32 mouse cellular contexts compared by ENCODE assay signal in genomic region chr16:27530634-27531033, GRCm38 (mm10).
"Had no signal": no experiment of that assay in that cellular context is flagged by ENCODE, and none has a peak within 500 bp of the region (broad histone marks: within the 10 kb centered on the region; RNA-seq: fewer than 3 reads in every experiment).

No protein-coding gene starts in this region.

- H3K27me3 ChIP-seq: limb, embryonic 12.5 days; limb, embryonic 13.5 days; limb, embryonic 15.5 days; liver, embryonic 12.5 days; liver, embryonic 13.5 days; liver, embryonic 15.5 days; lung, embryonic 15.5 days; megakaryocyte, embryonic 14.5 days; midbrain, embryonic 12.5 days; midbrain, embryonic 13.5 days; midbrain, embryonic 15.5 days; neural tube, embryonic 12.5 days had no signal

- DNase-seq: left cerebral cortex, postnatal 4 days; liver; liver, embryonic 13.5 days; liver, postnatal 0 days; lung, adult 18-20 months; lung, adult 2 months; lung, embryonic 14.5 days; lung, postnatal 10 days; lung, postnatal 14 days; lung, postnatal 36 days; lung, postnatal 4 days; midbrain, embryonic 14.5 days had no signal

- H3K4me1 ChIP-seq: limb, embryonic 10.5 days; limb, embryonic 12.5 days; limb, embryonic 13.5 days; limb, embryonic 15.5 days; liver, embryonic 12.5 days; liver, embryonic 13.5 days; liver, embryonic 15.5 days; lung, embryonic 15.5 days; megakaryocyte, embryonic 14.5 days; midbrain, embryonic 10.5 days; midbrain, embryonic 12.5 days; midbrain, embryonic 13.5 days; midbrain, embryonic 15.5 days; neural tube, embryonic 12.5 days had no signal

- H3K4me2 ChIP-seq: limb, embryonic 12.5 days; limb, embryonic 13.5 days; limb, embryonic 15.5 days; liver, embryonic 11.5 days; liver, embryonic 12.5 days; liver, embryonic 13.5 days; liver, embryonic 15.5 days; lung, embryonic 14.5 days; lung, embryonic 15.5 days; midbrain, embryonic 11.5 days; midbrain, embryonic 12.5 days; midbrain, embryonic 13.5 days; midbrain, embryonic 15.5 days; neural tube, embryonic 12.5 days had no signal

- H3K9me3 ChIP-seq: limb, embryonic 10.5 days; limb, embryonic 12.5 days; limb, embryonic 13.5 days; limb, embryonic 15.5 days; liver, embryonic 12.5 days; liver, embryonic 13.5 days; liver, embryonic 15.5 days; lung, embryonic 15.5 days; midbrain, embryonic 10.5 days; midbrain, embryonic 12.5 days; midbrain, embryonic 13.5 days; midbrain, embryonic 15.5 days; neural tube, embryonic 12.5 days had no signal

- H3K4me3 ChIP-seq: limb, embryonic 10.5 days; limb, embryonic 12.5 days; limb, embryonic 13.5 days; limb, embryonic 15.5 days; liver, embryonic 12.5 days; liver, embryonic 13.5 days; liver, embryonic 15.5 days; lung, embryonic 15.5 days; megakaryocyte, embryonic 14.5 days; midbrain, embryonic 10.5 days; midbrain, embryonic 12.5 days; midbrain, embryonic 13.5 days; midbrain, embryonic 15.5 days; myocyte; neural tube, embryonic 12.5 days had no signal

- ATAC-seq: liver, embryonic 12.5 days; liver, postnatal 0 days; lung, postnatal 0 days; midbrain, embryonic 13.5 days; midbrain, embryonic 15.5 days; midbrain, embryonic 16.5 days had no signal

- H3K9ac ChIP-seq: limb, embryonic 12.5 days; limb, embryonic 13.5 days; limb, embryonic 15.5 days; liver, embryonic 12.5 days; liver, embryonic 13.5 days; liver, embryonic 14.5 days; liver, embryonic 15.5 days; liver, postnatal 0 days; lung, embryonic 14.5 days; lung, embryonic 15.5 days; midbrain, embryonic 12.5 days; midbrain, embryonic 13.5 days; midbrain, embryonic 15.5 days; neural tube, embryonic 12.5 days had no signal

- H3K27ac ChIP-seq: limb, embryonic 10.5 days; limb, embryonic 12.5 days; limb, embryonic 13.5 days; limb, embryonic 15.5 days; liver, embryonic 12.5 days; liver, embryonic 13.5 days; liver, embryonic 14.5 days; liver, embryonic 15.5 days; lung, embryonic 15.5 days; macrophage; midbrain, embryonic 10.5 days; midbrain, embryonic 12.5 days; midbrain, embryonic 13.5 days; midbrain, embryonic 15.5 days; neural tube, embryonic 12.5 days had no signal

- H3K36me3 ChIP-seq: limb, embryonic 10.5 days; limb, embryonic 12.5 days; limb, embryonic 13.5 days; limb, embryonic 15.5 days; liver, embryonic 12.5 days; liver, embryonic 13.5 days; liver, embryonic 15.5 days; lung, embryonic 15.5 days; midbrain, embryonic 10.5 days; midbrain, embryonic 12.5 days; midbrain, embryonic 13.5 days; midbrain, embryonic 15.5 days; neural tube, embryonic 12.5 days had no signal
